Mouse (Mus musculus) myocyte (in vitro differentiated cells): ENCODE data around the gene Plcb3.

Experiments
- MYOD1 ChIP-seq, 3 experiments: IDR thresholded peaks; one replicate each; pipeline ENCODE4 v1.6.1; 2011; ENCODE audit warnings: control low read depth in 2 of 3, low read depth in 2 of 3, mild to moderate bottlenecking in 2 of 3, moderate library complexity in 1 of 3; ENCODE audit not compliant: insufficient read length in 2 of 3, control insufficient read depth in 1 of 3
- USF1 ChIP-seq: IDR thresholded peaks from one replicate; pipeline ENCODE4 v1.6.1; 2011; ENCODE audit warnings: low read depth, mild to moderate bottlenecking, control low read depth, moderate library complexity

- TF ChIP-seq MYOD1 (IDR thresholded peaks at IDR 0.05; ENCODE audit: control insufficient read depth in 1 of 3, insufficient read length in 2 of 3, low read depth in 2 of 3) (no peak), USF1 (no peak)
Measured at GRCm38 (mm10) chr19:6925611-6926329, 50.5 kb downstream of the Plcb3 start.
